Comparison of ENCODE assay signal across 36 mouse cellular contexts in genomic region chr11:49170576-49170975, GRCm38 (mm10). TPM values are rescaled to one million over a fixed set of nuclear protein-coding genes. Genes with fewer than 3 reads are reported as not detected.
DNase-seq lines count a peak whose midpoint lies in the region; ATAC-seq and TF ChIP-seq lines count a peak whose summit lies in the region.
"Had no signal": no experiment of that assay in that cellular context is flagged by ENCODE, and none has a peak within 500 bp of the region (broad histone marks: within the 10 kb centered on the region; RNA-seq: fewer than 3 reads in every experiment).

No protein-coding gene starts in this region.

- DNase-seq in liver, postnatal 0 days, result peak; percentile 24
- no peak for DNase-seq in liver
- DNase-seq in gastrocnemius, postnatal 4 days (ENCODE audit: low spot score in 2 of 2), result no peak
- DNase-seq: adrenal gland, adult 8-10 months; cerebellum, adult 11-12 months; cerebellum, adult 9-11 months; gastrocnemius, postnatal 10 days; heart, adult 18-20 months; heart, postnatal 4 days; kidney, adult 9 months; kidney, postnatal 25 days; right cerebral cortex, postnatal 4 days; thymus, postnatal 4 days had no signal

- no peak for TF ChIP-seq EP300 in liver, postnatal 0 days (IDR thresholded peaks at IDR 0.05; ENCODE audit: low read depth)

- H3K27me3 ChIP-seq in liver, postnatal 0 days (ENCODE audit: insufficient read depth, low read length), result peaks cover 13% of the 10 kb centered on the region
- peaks cover 14% of the 10 kb centered on the region for H3K27me3 ChIP-seq in kidney, embryonic 14.5 days (ENCODE audit: control insufficient read depth, insufficient read depth, low read length)

- TF ChIP-seq POLR2A in bone marrow, adult 2 months (IDR thresholded peaks at IDR 0.05; ENCODE audit: borderline replicate concordance, control insufficient read depth, low read depth, low read length), result no peak

- no peak overlapping the region for H3K4me2 ChIP-seq in liver, postnatal 0 days (ENCODE audit: low read depth, low read length)
- no peak overlapping the region for H3K4me2 ChIP-seq in kidney, embryonic 14.5 days (replicated peaks; ENCODE audit: low read depth, low read length)
- H3K4me2 ChIP-seq: embryonic facial prominence, embryonic 13.5 days; heart, embryonic 11.5 days; hindbrain, embryonic 14.5 days; limb, embryonic 12.5 days; liver, embryonic 11.5 days; midbrain, embryonic 13.5 days; neural tube, embryonic 15.5 days had no signal

- no peak for TF ChIP-seq CTCF in liver, postnatal 0 days (IDR thresholded peaks at IDR 0.05; ENCODE audit: low read depth)
- no peak for TF ChIP-seq CTCF in bone marrow, adult 2 months (IDR thresholded peaks at IDR 0.05; ENCODE audit: control insufficient read depth, insufficient read depth, low read length)

- peaks cover 3% of the 10 kb centered on the region; the same call in 1 of the 2 replicates for H3K9me3 ChIP-seq in liver, postnatal 0 days (ENCODE audit: low read length)
- H3K9me3 ChIP-seq in kidney, embryonic 14.5 days (ENCODE audit: control insufficient read depth, low read length), result peaks cover 6% of the 10 kb centered on the region; the same call in 1 of the 2 replicates

- H3K27ac ChIP-seq in liver, postnatal 0 days (ENCODE audit: low read depth), result 0 out of 2 replicates have a peak overlapping the region, but pooled peaks have one; percentile 39
- peak overlapping the region; percentile 56 for H3K27ac ChIP-seq in bone marrow, adult 2 months (ENCODE audit: control insufficient read depth, insufficient read depth, low read depth, low read length, poor library complexity)
- no peak overlapping the region for H3K27ac ChIP-seq in kidney, embryonic 14.5 days (ENCODE audit: low read depth, low read length)
- H3K27ac ChIP-seq: embryonic facial prominence, embryonic 13.5 days; forebrain, embryonic 10.5 days; hindbrain, embryonic 14.5 days; layer of hippocampus, adult 2 months; left cerebral cortex, adult 2 months; limb, embryonic 12.5 days; midbrain, embryonic 13.5 days; neural tube, embryonic 15.5 days had no signal

- WGBS in liver, postnatal 0 days (ENCODE audit: insufficient replicate concordance), result 42% methylated on average over 4 of the region's 4 CpGs
- WGBS in bone marrow, adult 2 months, result 19% methylated on average over 4 of the region's 4 CpGs
- 90% methylated on average over 4 of the region's 4 CpGs for WGBS in kidney, embryonic 14.5 days

- no peaks in the 10 kb centered on the region for H3K36me3 ChIP-seq in liver, postnatal 0 days (replicated peaks; ENCODE audit: insufficient read depth, low read length)
- H3K36me3 ChIP-seq in kidney, embryonic 14.5 days (ENCODE audit: control insufficient read depth, insufficient read depth, low read length), result no peaks in the 10 kb centered on the region
- H3K36me3 ChIP-seq: embryonic facial prominence, embryonic 13.5 days; forebrain, embryonic 10.5 days; limb, embryonic 12.5 days; midbrain, embryonic 13.5 days; neural tube, embryonic 15.5 days had no signal

- ATAC-seq in liver, postnatal 0 days, result peak; percentile 51
- ATAC-seq in megakaryocyte, adult 5-6 weeks (ENCODE audit: poor library complexity, severe bottlenecking), result peak; percentile 88
- peak; percentile 73; the same call in 1 of the 2 replicates for ATAC-seq in neutrophil, adult 5-6 weeks (ENCODE audit: extremely low read depth, insufficient number of reproducible peaks, low FRiP score, poor library complexity, severe bottlenecking)
- no peak for ATAC-seq in kidney, embryonic 14.5 days (ENCODE audit: low FRiP score, low TSS enrichment)
- ATAC-seq: forebrain, embryonic 16.5 days; intestine, postnatal 0 days; midbrain, embryonic 13.5 days had no signal

- peaks cover 8% of the 10 kb centered on the region; the same call in 1 of the 2 replicates for H3K4me1 ChIP-seq in liver, postnatal 0 days (ENCODE audit: insufficient read depth)
- H3K4me1 ChIP-seq in bone marrow, adult 2 months (ENCODE audit: control insufficient read depth, insufficient read depth, low read length), result peaks cover 6% of the 10 kb centered on the region; the same call in 1 of the 2 replicates
- no peaks in the 10 kb centered on the region for H3K4me1 ChIP-seq in kidney, embryonic 14.5 days (ENCODE audit: control insufficient read depth, insufficient read depth, low read length)

- no peak overlapping the region for H3K9ac ChIP-seq in liver, postnatal 0 days (replicated peaks)
- no peak overlapping the region for H3K9ac ChIP-seq in kidney, embryonic 14.5 days (ENCODE audit: low read depth, low read length)
- H3K9ac ChIP-seq: embryonic facial prominence, embryonic 13.5 days; hindbrain, embryonic 14.5 days; limb, embryonic 12.5 days; midbrain, embryonic 13.5 days; neural tube, embryonic 15.5 days had no signal

- no peak overlapping the region for H3K4me3 ChIP-seq in liver, postnatal 0 days (ENCODE audit: low read depth, low read length)
- no peak overlapping the region for H3K4me3 ChIP-seq in bone marrow, adult 2 months (replicated peaks; ENCODE audit: control insufficient read depth, low read depth, low read length)
- H3K4me3 ChIP-seq in kidney, embryonic 14.5 days (ENCODE audit: low read length), result no peak overlapping the region
- H3K4me3 ChIP-seq: embryonic facial prominence, embryonic 13.5 days; forebrain, embryonic 10.5 days; layer of hippocampus, adult 2 months; left cerebral cortex, adult 2 months; limb, embryonic 12.5 days; midbrain, embryonic 13.5 days; neural tube, embryonic 15.5 days had no signal

RNA-seq across cellular contexts. Expression of gene Btnl9, which starts 16.4 kb away (rescaled TPM):
- polyA plus RNA-seq in liver, postnatal 0 days (2015; fragmentation: Nextera tagmentation; extraction: Ambion mirVana), result 1.6 and 1.9 TPM in 2 replicates
- polyA plus RNA-seq in bone marrow, adult 2 months (2011; ENCODE audit: insufficient read depth, insufficient read length, low replicate concordance, missing spikeins), result 2.1 and 4.9 TPM in 2 replicates
- total RNA-seq in megakaryocyte, adult 5-6 weeks (2015), result 1.6 and 1.7 TPM in 2 replicates
- total RNA-seq in megakaryocyte, adult 5-6 weeks (2017), result 2.3 and 4.2 TPM in 2 replicates
- total RNA-seq in neutrophil, adult 5-6 weeks (2017), result 0.12 and 0.37 TPM in 2 replicates
- total RNA-seq in gastrocnemius, postnatal 4 days (2021), result 10 to 100 TPM; 10.8 to 11.8 TPM
- 1.6 and 3.1 TPM in 2 replicates for polyA plus RNA-seq in kidney, embryonic 14.5 days (2014; fragmentation: Nextera tagmentation; extraction: Ambion mirVana)
- total RNA-seq: layer of hippocampus, adult 2 months; left cerebral cortex, adult 2 months had no signal
- polyA plus RNA-seq: forebrain, embryonic 16.5 days; midbrain, embryonic 13.5 days had no signal

RNA-seq across cellular contexts. Expression of gene Olfr1394, which starts 16.4 kb away (rescaled TPM):
- polyA plus RNA-seq in liver, postnatal 0 days (2015; fragmentation: Nextera tagmentation; extraction: Ambion mirVana), result not detected in 2 replicates
- not detected in 2 replicates for polyA plus RNA-seq in bone marrow, adult 2 months (2011; ENCODE audit: insufficient read depth, insufficient read length, low replicate concordance, missing spikeins)
- not detected in 2 replicates for total RNA-seq in megakaryocyte, adult 5-6 weeks (2015)
- not detected in 2 replicates for total RNA-seq in megakaryocyte, adult 5-6 weeks (2017)
- total RNA-seq in neutrophil, adult 5-6 weeks (2017), result not detected in 2 replicates
- total RNA-seq in gastrocnemius, postnatal 4 days (2021), result not detected
- polyA plus RNA-seq in kidney, embryonic 14.5 days (2014; fragmentation: Nextera tagmentation; extraction: Ambion mirVana), result not detected in 2 replicates
- total RNA-seq: adrenal gland, adult 8-10 months; gastrocnemius, postnatal 10 days; heart, adult 18-20 months; heart, postnatal 4 days; layer of hippocampus, adult 2 months; layer of hippocampus, postnatal 14 days; left cerebral cortex, adult 2 months; left cerebral cortex, postnatal 25 days; megakaryocyte-erythroid progenitor cell, adult 5-6 weeks had no signal
- polyA plus RNA-seq: embryonic facial prominence, embryonic 13.5 days; forebrain, embryonic 10.5 days; forebrain, embryonic 16.5 days; heart, embryonic 11.5 days; heart, postnatal 0 days; hindbrain, embryonic 14.5 days; intestine, postnatal 0 days; limb, embryonic 12.5 days; liver, embryonic 11.5 days; liver, embryonic 16.5 days; lung, embryonic 16.5 days; midbrain, embryonic 13.5 days; neural tube, embryonic 15.5 days; thymus, postnatal 0 days had no signal

RNA-seq across cellular contexts. Expression of gene Olfr1395, which starts 28.5 kb away (rescaled TPM):
- not detected in 2 replicates for polyA plus RNA-seq in liver, postnatal 0 days (2015; fragmentation: Nextera tagmentation; extraction: Ambion mirVana)
- not detected in 2 replicates for polyA plus RNA-seq in bone marrow, adult 2 months (2011; ENCODE audit: insufficient read depth, insufficient read length, low replicate concordance, missing spikeins)
- total RNA-seq in megakaryocyte, adult 5-6 weeks (2015), result not detected in 2 replicates
- total RNA-seq in megakaryocyte, adult 5-6 weeks (2017), result not detected in 2 replicates
- total RNA-seq in neutrophil, adult 5-6 weeks (2017), result not detected in 2 replicates
- total RNA-seq in gastrocnemius, postnatal 4 days (2021), result not detected
- not detected in 2 replicates for polyA plus RNA-seq in kidney, embryonic 14.5 days (2014; fragmentation: Nextera tagmentation; extraction: Ambion mirVana)
- total RNA-seq: adrenal gland, adult 8-10 months; gastrocnemius, postnatal 10 days; heart, adult 18-20 months; heart, postnatal 4 days; layer of hippocampus, adult 2 months; layer of hippocampus, postnatal 14 days; left cerebral cortex, adult 2 months; left cerebral cortex, postnatal 25 days; megakaryocyte-erythroid progenitor cell, adult 5-6 weeks had no signal
- polyA plus RNA-seq: embryonic facial prominence, embryonic 13.5 days; forebrain, embryonic 10.5 days; forebrain, embryonic 16.5 days; heart, embryonic 11.5 days; heart, postnatal 0 days; hindbrain, embryonic 14.5 days; intestine, postnatal 0 days; limb, embryonic 12.5 days; liver, embryonic 11.5 days; liver, embryonic 16.5 days; lung, embryonic 16.5 days; midbrain, embryonic 13.5 days; neural tube, embryonic 15.5 days; thymus, postnatal 0 days had no signal

RNA-seq across cellular contexts. Expression of gene Zfp62, which starts 32.5 kb away (rescaled TPM):
- polyA plus RNA-seq in liver, postnatal 0 days (2015; fragmentation: Nextera tagmentation; extraction: Ambion mirVana), result 8.6 and 8.8 TPM in 2 replicates
- polyA plus RNA-seq in bone marrow, adult 2 months (2011; ENCODE audit: insufficient read depth, insufficient read length, low replicate concordance, missing spikeins), result 10.4 and 12.0 TPM in 2 replicates
- total RNA-seq in megakaryocyte, adult 5-6 weeks (2015), result 46.3 and 59.7 TPM in 2 replicates
- total RNA-seq in megakaryocyte, adult 5-6 weeks (2017), result 59.0 and 80.3 TPM in 2 replicates
- total RNA-seq in neutrophil, adult 5-6 weeks (2017), result 91.8 and 106 TPM in 2 replicates
- 10 to 100 TPM; 30.4 to 39.9 TPM for total RNA-seq in gastrocnemius, postnatal 4 days (2021)
- 27.6 and 51.1 TPM in 2 replicates for polyA plus RNA-seq in kidney, embryonic 14.5 days (2014; fragmentation: Nextera tagmentation; extraction: Ambion mirVana)

RNA-seq across cellular contexts. Expression of gene Olfr1396, which starts 55.9 kb away (rescaled TPM):
- not detected in 2 replicates for polyA plus RNA-seq in liver, postnatal 0 days (2015; fragmentation: Nextera tagmentation; extraction: Ambion mirVana)
- not detected in 2 replicates for polyA plus RNA-seq in bone marrow, adult 2 months (2011; ENCODE audit: insufficient read depth, insufficient read length, low replicate concordance, missing spikeins)
- not detected in 2 replicates for total RNA-seq in megakaryocyte, adult 5-6 weeks (2015)
- not detected in 2 replicates for total RNA-seq in megakaryocyte, adult 5-6 weeks (2017)
- not detected in 2 replicates for total RNA-seq in neutrophil, adult 5-6 weeks (2017)
- under 1 TPM in 1 of 2 experiments, not detected in 1; 0.27 TPM for total RNA-seq in gastrocnemius, postnatal 4 days (2021)
- polyA plus RNA-seq in kidney, embryonic 14.5 days (2014; fragmentation: Nextera tagmentation; extraction: Ambion mirVana), result not detected in 2 replicates
- total RNA-seq: gastrocnemius, postnatal 10 days; layer of hippocampus, adult 2 months; layer of hippocampus, postnatal 14 days; left cerebral cortex, adult 2 months; left cerebral cortex, postnatal 25 days; megakaryocyte-erythroid progenitor cell, adult 5-6 weeks had no signal
- polyA plus RNA-seq: embryonic facial prominence, embryonic 13.5 days; forebrain, embryonic 10.5 days; forebrain, embryonic 16.5 days; heart, embryonic 11.5 days; hindbrain, embryonic 14.5 days; limb, embryonic 12.5 days; liver, embryonic 11.5 days; liver, embryonic 16.5 days; lung, embryonic 16.5 days; midbrain, embryonic 13.5 days; neural tube, embryonic 15.5 days had no signal
